Mouse (Mus musculus) MEL (cell line): Measurements from ENCODE around the gene 4930432K21Rik. TPM values are rescaled to one million over a fixed set of nuclear protein-coding genes. Genes with fewer than 3 reads are reported as not detected.

Experiments used
- DNase-seq: peaks from one replicate; pipeline ENCODE4 v3.0.0; 2011; ENCODE audit warnings: low read depth, low spot score
- H3K27ac ChIP-seq: 2 replicates; pipeline ENCODE4 v1.5.1; 2012; ENCODE audit warnings: low read depth, mild to moderate bottlenecking, control low read depth, low read length, moderate library complexity; ENCODE audit not compliant: control insufficient read depth
- H3K27me3 ChIP-seq, 2 experiments: fragments of 150-350 bp in 1 of 2; sonication (generic) in 1 of 2; 2 replicates each; pipeline ENCODE4 v1.6.1; 2012; ENCODE audit warnings: low read length in 2 of 2, mild to moderate bottlenecking in 2 of 2, improper control_type of control experiment in 1 of 2, moderate library complexity in 1 of 2; ENCODE audit not compliant: insufficient read depth in 2 of 2, control insufficient read depth in 1 of 2
- H3K36me3 ChIP-seq, 2 experiments: 2 replicates each; pipeline ENCODE4 v1.6.1; 2012 to 2014; ENCODE audit warnings: low read length in 2 of 2, improper control_type of control experiment in 1 of 2, inconsistent platforms in 1 of 2, mild to moderate bottlenecking in 1 of 2; ENCODE audit not compliant: insufficient read depth in 2 of 2, control insufficient read depth in 1 of 2
- H3K4me1 ChIP-seq, 2 experiments: fragments of 150-350 bp in 1 of 2; sonication (generic) in 1 of 2; 2 replicates each; pipeline ENCODE4 v1.6.1; 2012; ENCODE audit warnings: low read length in 2 of 2, improper control_type of control experiment in 1 of 2, mild to moderate bottlenecking in 1 of 2; ENCODE audit not compliant: insufficient read depth in 2 of 2, control insufficient read depth in 1 of 2
- H3K4me3 ChIP-seq, 2 experiments: fragments of 150-350 bp in 1 of 2; sonication (generic) in 1 of 2; 2 replicates each; pipeline ENCODE4 v1.5.1; 2012; ENCODE audit warnings: low read depth in 2 of 2, low read length in 2 of 2, mild to moderate bottlenecking in 2 of 2, moderate library complexity in 2 of 2, control low read depth in 1 of 2, improper control_type of control experiment in 1 of 2; ENCODE audit not compliant: control insufficient read depth in 1 of 2, insufficient read depth in 1 of 2
- H3K79me2 ChIP-seq: 2 replicates; pipeline ENCODE4 v1.6.1; 2012; ENCODE audit warnings: mild to moderate bottlenecking, low read length, moderate library complexity; ENCODE audit not compliant: control insufficient read depth, poor library complexity, insufficient read depth
- H3K9ac ChIP-seq: 2 replicates; pipeline ENCODE4 v1.6.1; 2012; ENCODE audit warnings: low read depth, mild to moderate bottlenecking, control low read depth, low read length, moderate library complexity; ENCODE audit not compliant: control insufficient read depth, poor library complexity, severe bottlenecking
- H3K9me3 ChIP-seq: fragments of 150-350 bp; sonication (generic); replicated peaks from 2 replicates; pipeline ENCODE4 v1.6.1; 2012; ENCODE audit warnings: mild to moderate bottlenecking, low read length, improper control_type of control experiment, moderate library complexity; ENCODE audit not compliant: insufficient read depth
- CHD1 ChIP-seq: IDR thresholded peaks from 2 replicates; pipeline ENCODE4 v1.6.1; 2012; ENCODE audit warnings: low read depth, mild to moderate bottlenecking, inconsistent platforms, low read length, improper control_type of control experiment
- CHD2 ChIP-seq: IDR thresholded peaks from 2 replicates; pipeline ENCODE4 v1.6.1; 2011; ENCODE audit warnings: low read length, improper control_type of control experiment
- E2F4 ChIP-seq: IDR thresholded peaks from 2 replicates; pipeline ENCODE4 v1.6.1; 2011; ENCODE audit warnings: low read depth, low read length, improper control_type of control experiment, borderline replicate concordance
- ELF1 ChIP-seq: IDR thresholded peaks from 2 replicates; pipeline ENCODE4 v1.6.1; 2014; ENCODE audit warnings: low read depth, mild to moderate bottlenecking, inconsistent platforms, low read length, improper control_type of control experiment, moderate library complexity
- EP300 ChIP-seq, 2 experiments: IDR thresholded peaks; 2 replicates each; pipeline ENCODE4 v1.6.1; 2011; ENCODE audit warnings: improper control_type of control experiment in 2 of 2, low read length in 2 of 2, low read depth in 1 of 2, mild to moderate bottlenecking in 1 of 2
- JUND ChIP-seq: IDR thresholded peaks from 2 replicates; pipeline ENCODE4 v1.6.1; 2011; ENCODE audit warnings: low read depth, mild to moderate bottlenecking, improper control_type of control experiment, low read length
- MAFK ChIP-seq: IDR thresholded peaks from 2 replicates; pipeline ENCODE4 v1.6.1; 2011; ENCODE audit warnings: low read depth, mild to moderate bottlenecking, low read length, improper control_type of control experiment, borderline replicate concordance
- MAX ChIP-seq: IDR thresholded peaks from 2 replicates; pipeline ENCODE4 v1.6.1; 2011; ENCODE audit warnings: low read length, improper control_type of control experiment
- MEF2A ChIP-seq: IDR thresholded peaks from 2 replicates; pipeline ENCODE4 v1.6.1; 2014; ENCODE audit warnings: low read depth, mild to moderate bottlenecking, inconsistent platforms, low read length, improper control_type of control experiment; ENCODE audit not compliant: poor library complexity, insufficient replicate concordance, severe bottlenecking; ENCODE audit errors: extremely low read depth
- MXI1 ChIP-seq: IDR thresholded peaks from 2 replicates; pipeline ENCODE4 v1.6.1; 2011; ENCODE audit warnings: mild to moderate bottlenecking, low read depth, low read length, improper control_type of control experiment
- MYB ChIP-seq: IDR thresholded peaks from 2 replicates; pipeline ENCODE4 v1.6.1; 2011; ENCODE audit warnings: mild to moderate bottlenecking, low read depth, low read length, improper control_type of control experiment
- MYC ChIP-seq: IDR thresholded peaks from 2 replicates; pipeline ENCODE4 v1.6.1; 2011; ENCODE audit warnings: low read depth, mild to moderate bottlenecking, low read length, improper control_type of control experiment, moderate library complexity
- NELFE ChIP-seq: IDR thresholded peaks from 2 replicates; pipeline ENCODE4 v1.6.1; 2011; ENCODE audit warnings: low read depth, low read length, improper control_type of control experiment
- NRF1 ChIP-seq: IDR thresholded peaks from 2 replicates; pipeline ENCODE4 v1.6.1; 2014; ENCODE audit warnings: low read depth, mild to moderate bottlenecking, inconsistent platforms, low read length, improper control_type of control experiment, moderate library complexity; ENCODE audit not compliant: poor library complexity, insufficient read depth, severe bottlenecking
- POLR2A ChIP-seq, 2 experiments: IDR thresholded peaks; 2 replicates each; pipeline ENCODE4 v1.6.1; 2011 to 2012; ENCODE audit warnings: low read length in 2 of 2, mild to moderate bottlenecking in 2 of 2, control low read depth in 1 of 2, improper control_type of control experiment in 1 of 2, low read depth in 1 of 2, moderate library complexity in 1 of 2; ENCODE audit not compliant: control insufficient read depth in 1 of 2, insufficient read depth in 1 of 2, poor library complexity in 1 of 2
- POLR2AphosphoS5 ChIP-seq: IDR thresholded peaks from 2 replicates; pipeline ENCODE4 v1.6.1; 2012; ENCODE audit warnings: low read depth, borderline replicate concordance, mild to moderate bottlenecking, inconsistent platforms, low read length, moderate library complexity, mixed read lengths
- RAD21 ChIP-seq: IDR thresholded peaks from 2 replicates; pipeline ENCODE4 v1.6.1; 2011; ENCODE audit warnings: mild to moderate bottlenecking, low read depth, low read length, improper control_type of control experiment
- RCOR1 ChIP-seq: IDR thresholded peaks from 2 replicates; pipeline ENCODE4 v1.6.1; 2012; ENCODE audit warnings: low read depth, mild to moderate bottlenecking, inconsistent platforms, low read length, improper control_type of control experiment
- SIN3A ChIP-seq: IDR thresholded peaks from 2 replicates; pipeline ENCODE4 v1.6.1; 2012; ENCODE audit warnings: low read length, improper control_type of control experiment, inconsistent platforms
- TAL1 ChIP-seq: IDR thresholded peaks from 2 replicates; pipeline ENCODE4 v1.6.1; 2012; ENCODE audit warnings: mild to moderate bottlenecking, inconsistent platforms, low read length, moderate library complexity, mixed read lengths
- TCF12 ChIP-seq: IDR thresholded peaks from 2 replicates; pipeline ENCODE4 v1.6.1; 2014; ENCODE audit warnings: low read depth, mild to moderate bottlenecking, inconsistent platforms, low read length, improper control_type of control experiment, moderate library complexity
- UBTF ChIP-seq: IDR thresholded peaks from 2 replicates; pipeline ENCODE4 v1.6.1; 2012; ENCODE audit warnings: low read depth, mild to moderate bottlenecking, inconsistent platforms, low read length, improper control_type of control experiment, moderate library complexity, borderline replicate concordance; ENCODE audit not compliant: insufficient read depth
- USF1 ChIP-seq: IDR thresholded peaks from 2 replicates; pipeline ENCODE4 v1.6.1; 2014; ENCODE audit warnings: low read depth, mild to moderate bottlenecking, inconsistent platforms, low read length, improper control_type of control experiment, moderate library complexity
- ZC3H11A ChIP-seq: IDR thresholded peaks from 2 replicates; pipeline ENCODE4 v1.6.1; 2012; ENCODE audit warnings: low read depth, mild to moderate bottlenecking, inconsistent platforms, low read length, improper control_type of control experiment
- ZKSCAN1 ChIP-seq: IDR thresholded peaks from 2 replicates; pipeline ENCODE4 v1.6.1; 2012; ENCODE audit warnings: low read depth, mild to moderate bottlenecking, inconsistent platforms, low read length, improper control_type of control experiment, moderate library complexity
- ZMIZ1 ChIP-seq: IDR thresholded peaks from 2 replicates; pipeline ENCODE4 v1.6.1; 2012; ENCODE audit warnings: low read depth, mild to moderate bottlenecking, inconsistent platforms, low read length, improper control_type of control experiment, moderate library complexity
- polyA plus RNA-seq, 2 experiments: library from polyadenylated mRNA; stranded (reverse) in 1 of 2; unstranded in 1 of 2; fragments of >175 nt in 1 of 2; fragments of >200 nt in 1 of 2; gene quantifications; 2 replicates each; pipeline versions ENCODE4 v1.2.1 to v1.2.4; 2012; ENCODE audit warnings: low replicate concordance in 2 of 2, low read depth in 1 of 2; ENCODE audit not compliant: insufficient read length in 2 of 2, insufficient read depth in 1 of 2, missing spikeins in 1 of 2
- total RNA-seq: library from RNA; depleted of rRNA; stranded (reverse); fragments of 300-350 nt; gene quantifications from 2 replicates; pipeline ENCODE4 v1.2.3, GENCODE M21; 2012

Gene 4930432K21Rik
- total and polyA plus RNA-seq, 3 experiments: 2.2 to 3.0 TPM; not detected in 1

GRCm38 (mm10) chr8:84188671-84189070 lies 40.8 kb downstream of the 4930432K21Rik start:
- H3K9me3 ChIP-seq: no peaks in the 10 kb centered on the region
- no peak overlapping the region for H3K9ac ChIP-seq
- peaks cover 3 to 17% of the 10 kb centered on the region in 2 experiments for H3K4me1 ChIP-seq
- H3K27ac ChIP-seq: no peak overlapping the region
- no peak overlapping the region for H3K4me3 ChIP-seq
- peaks cover 6% of the 10 kb centered on the region; the same call in 1 of the 2 replicates for H3K79me2 ChIP-seq
- no peak for TF ChIP-seq ZKSCAN1
- TF ChIP-seq ZC3H11A: no peak
- TF ChIP-seq RCOR1: no peak
- no peak for TF ChIP-seq MXI1
- no peak for TF ChIP-seq CHD1
- TF ChIP-seq MAX: no peak
- no peak for TF ChIP-seq POLR2AphosphoS5
- TF ChIP-seq EP300 (IDR thresholded peaks at IDR 0.05; ENCODE audit: low read depth in 1 of 2, low read length in 2 of 2): no peak
- TF ChIP-seq NRF1: no peak
- no peak for TF ChIP-seq MAFK
- TF ChIP-seq RAD21: no peak
- no peak for TF ChIP-seq USF1
- no peak for TF ChIP-seq TCF12
- TF ChIP-seq ELF1: no peak
- no peak for TF ChIP-seq CHD2
- no peak for TF ChIP-seq SIN3A
- TF ChIP-seq MEF2A: no peak
- no peak for TF ChIP-seq NELFE
- TF ChIP-seq UBTF: no peak
- DNase-seq: no peak
- peaks cover 0 to 8% of the 10 kb centered on the region in 2 experiments; a peak in 2 of 4 replicates for H3K36me3 ChIP-seq
- H3K27me3 ChIP-seq: no peaks in the 10 kb centered on the region

GRCm38 (mm10) chr8:84189603-84190002 lies 41.8 kb downstream of the 4930432K21Rik start:
- no peak for DNase-seq
- Histone ChIP-seq H3K9me3 (no peaks in the 10 kb centered on the region), H3K79me2 (peaks cover 1% of the 10 kb centered on the region; the same call in 1 of the 2 replicates), H3K9ac (no peak overlapping the region), H3K27ac (no peak overlapping the region), H3K36me3 (peaks cover 0 to 8% of the 10 kb centered on the region in 2 experiments; a peak in 2 of 4 replicates), H3K4me3 (no peak overlapping the region), H3K27me3 (no peaks in the 10 kb centered on the region), H3K4me1 (peaks cover 4 to 12% of the 10 kb centered on the region in 2 experiments)
- no peak for TF ChIP-seq POLR2A (IDR thresholded peaks at IDR 0.05; ENCODE audit: control insufficient read depth in 1 of 2, insufficient read depth in 1 of 2, low read depth in 1 of 2, low read length in 2 of 2, poor library complexity in 1 of 2)
- no peak for TF ChIP-seq USF1
- TF ChIP-seq UBTF: no peak
- TF ChIP-seq E2F4: no peak
- TF ChIP-seq TAL1: no peak
- TF ChIP-seq RAD21: no peak
- no peak for TF ChIP-seq ZMIZ1
- TF ChIP-seq JUND: no peak
- no peak for TF ChIP-seq MYC
- TF ChIP-seq MYB: no peak
- TF ChIP-seq POLR2AphosphoS5: no peak
- TF ChIP-seq ZKSCAN1: no peak
